Mouse (Mus musculus) adrenal gland (tissue): ENCODE results near the gene Golt1b.

Experiments
- intact Hi-C: fragments of 180-260 bp; cut with DNase I; formaldehyde crosslinking; loops from one replicate; pipeline ENCODE4 v1.15.1; 2025

Golt1b gene

DNA sequence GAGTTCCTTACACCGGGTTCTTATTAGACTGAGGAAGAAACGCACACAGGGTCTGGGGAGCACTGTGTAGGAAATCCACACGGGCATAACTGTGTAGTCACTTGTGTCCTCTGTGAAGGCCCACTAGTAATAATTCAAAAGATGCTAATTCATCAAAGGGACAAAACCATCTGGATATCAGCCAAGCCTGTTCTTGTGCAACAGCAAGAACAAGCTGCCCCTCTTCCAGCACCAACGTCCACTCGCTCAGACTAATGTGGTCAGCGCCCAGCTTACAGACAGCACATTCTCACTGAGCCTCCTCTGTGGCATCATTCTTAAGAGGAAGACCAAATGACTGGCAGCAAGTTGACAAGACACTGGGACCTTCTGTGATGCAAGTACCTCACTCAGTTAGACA is 7.1 kb upstream of the Golt1b start:
- intact Hi-C loops: loop anchor here (10.0 kb wide), 1 partner anchor 135 kb away; no protein-coding TSS in a partner anchor

DNA sequence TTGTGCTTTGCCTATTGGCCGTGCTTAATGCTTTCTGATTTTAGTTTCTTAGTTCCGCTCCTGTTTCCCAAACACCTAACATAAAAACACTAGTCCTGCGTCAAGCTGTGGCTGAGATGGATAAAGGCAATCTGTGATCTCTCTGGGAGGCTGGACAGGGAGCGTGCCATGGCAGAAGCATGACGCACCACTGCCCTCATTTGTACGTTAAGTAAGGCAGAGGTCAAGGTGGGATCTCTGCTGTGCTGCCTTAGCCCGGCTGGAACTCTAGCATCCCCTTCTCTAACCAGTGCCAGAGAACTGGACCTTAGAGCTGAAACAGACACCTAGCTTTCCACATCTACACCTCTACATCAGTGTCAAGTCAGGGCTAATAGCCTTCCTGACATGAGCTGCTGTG is 5.4 kb upstream of the Golt1b start:
- intact Hi-C loops: loop anchor here (10.0 kb wide), 1 partner anchor 133 kb away; no protein-coding TSS in a partner anchor

DNA sequence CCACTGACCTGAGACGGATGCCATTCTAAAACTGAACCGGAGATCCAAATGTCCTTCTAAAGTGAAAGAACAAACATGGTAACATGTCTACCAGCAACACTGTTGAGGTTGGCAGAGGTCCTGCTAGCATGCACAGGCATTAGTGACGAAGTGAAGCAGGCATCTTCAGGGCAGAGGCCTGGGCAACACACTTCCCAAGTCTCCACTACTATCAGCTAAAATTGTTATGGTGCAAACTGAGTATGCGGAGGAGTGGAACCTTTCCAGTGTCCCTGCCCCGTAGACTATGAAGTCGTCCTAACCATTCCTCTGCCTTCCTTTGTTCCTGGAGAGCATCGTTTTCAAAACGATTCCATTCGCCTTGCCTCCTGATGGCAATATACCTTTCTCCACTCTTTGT is 2.5 kb upstream of the Golt1b start:
- intact Hi-C loops: loop anchor here (10.0 kb wide), 1 partner anchor 130 kb away; no protein-coding TSS in a partner anchor

DNA sequence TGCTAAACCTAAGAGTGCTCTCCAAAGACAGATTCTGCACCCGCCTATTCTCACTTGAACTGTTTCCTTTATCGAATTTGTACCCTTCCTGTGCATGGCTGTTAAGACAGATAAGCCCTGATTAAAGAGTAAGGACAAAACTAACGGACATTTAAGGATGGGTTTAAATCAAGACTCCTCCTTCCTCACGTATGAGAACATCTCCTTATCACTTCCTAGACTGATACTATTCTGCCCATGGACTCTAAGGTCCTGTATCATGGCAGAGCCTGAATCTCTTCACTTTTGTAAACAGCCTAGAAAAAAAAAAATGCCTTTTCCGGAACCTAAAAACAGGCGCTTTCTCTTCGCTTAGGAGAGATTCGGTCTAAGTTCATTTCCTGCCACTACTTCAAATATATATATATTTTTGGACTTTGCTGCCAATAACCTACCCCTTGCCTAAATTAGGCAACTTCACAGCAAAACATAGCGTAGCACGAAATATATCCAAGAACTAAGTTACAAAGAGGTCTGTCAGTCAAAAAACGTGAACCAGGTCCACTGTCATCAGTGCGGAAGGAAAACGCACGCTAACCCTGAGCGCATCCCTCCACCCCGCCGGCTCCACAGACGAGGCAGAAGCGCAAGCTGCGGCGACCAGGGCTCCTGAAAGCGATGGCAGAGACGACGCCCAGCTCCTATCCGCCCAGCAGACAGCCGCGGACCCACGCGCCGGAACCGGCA is 573 bp upstream of the Golt1b start:
- intact Hi-C loops: loop anchor here (5.0 to 10.0 kb wide), 3 partner anchors 39 to 371 kb away; partner anchors contain the start of genes Cmas and Pyroxd1

DNA sequence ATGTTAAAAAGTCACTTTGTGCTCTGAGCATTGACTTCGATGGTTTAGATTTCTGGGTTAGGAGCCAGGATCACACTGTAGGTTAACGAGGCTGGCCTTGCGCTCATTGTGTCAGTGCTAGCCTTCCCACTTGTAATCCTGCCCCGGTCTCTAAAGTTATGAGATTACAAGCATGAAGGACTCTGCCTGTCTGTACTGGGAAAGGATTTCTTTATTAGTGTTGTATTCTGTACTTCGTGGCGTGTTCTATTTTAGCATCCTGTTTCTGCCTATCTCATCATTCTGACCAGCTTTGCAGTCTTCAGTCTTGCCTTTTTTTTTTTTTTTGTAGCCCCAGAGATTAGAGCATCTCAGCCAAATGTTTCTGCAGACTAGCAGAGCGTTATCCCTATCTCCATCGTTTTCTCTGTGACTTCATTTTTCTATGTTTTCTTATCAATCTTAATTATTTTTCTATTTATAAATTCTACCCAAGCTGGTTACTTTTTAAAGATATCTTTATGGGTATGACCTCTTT is 792 bp downstream of the Golt1b start:
- intact Hi-C loops: loop anchor here (5.0 to 10.0 kb wide), 3 partner anchors 41 to 369 kb away; partner anchors contain the start of genes Cmas and Pyroxd1

DNA sequence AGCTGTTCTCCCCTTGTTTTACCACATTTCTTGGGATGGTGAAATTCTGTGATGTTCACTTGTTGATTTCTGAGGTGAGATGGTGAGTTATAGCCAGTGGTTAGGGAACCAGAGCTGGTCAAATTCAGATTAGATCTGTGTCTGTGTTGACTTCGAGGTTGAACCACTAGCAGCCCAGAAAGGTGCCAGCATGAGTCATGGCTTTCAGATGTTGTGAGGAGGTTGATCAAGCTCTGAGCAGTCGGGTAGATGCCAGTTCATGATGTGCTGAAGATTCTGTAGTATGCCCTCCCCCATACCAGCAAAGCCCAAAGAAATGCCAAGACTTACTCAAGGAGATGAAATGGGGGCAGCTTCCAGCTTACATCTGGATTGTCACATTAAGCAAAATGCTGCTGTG is 2.1 kb downstream of the Golt1b start:
- intact Hi-C loops: loop anchor here (5.0 to 10.0 kb wide), 3 partner anchors 42 to 368 kb away; partner anchors contain the start of genes Cmas and Pyroxd1

DNA sequence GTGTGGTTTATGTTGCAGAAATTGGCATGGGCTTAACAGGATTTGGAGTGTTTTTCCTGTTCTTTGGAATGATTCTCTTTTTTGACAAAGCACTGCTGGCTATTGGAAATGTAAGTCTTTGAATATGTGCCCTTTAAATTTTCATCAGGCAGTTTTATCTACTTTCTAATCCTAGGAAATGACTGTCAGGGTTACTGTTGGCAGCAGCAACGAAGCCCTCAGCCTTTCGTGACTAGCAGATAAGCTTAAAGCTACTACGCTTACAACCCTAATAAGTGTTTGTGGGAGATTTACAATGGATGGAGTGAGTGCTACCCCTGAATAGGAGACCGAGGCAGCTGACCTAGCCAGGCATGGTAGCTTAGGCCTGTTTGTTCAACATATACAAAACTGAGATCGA is 5.3 kb downstream of the Golt1b start:
- intact Hi-C loops: no loop called here

DNA sequence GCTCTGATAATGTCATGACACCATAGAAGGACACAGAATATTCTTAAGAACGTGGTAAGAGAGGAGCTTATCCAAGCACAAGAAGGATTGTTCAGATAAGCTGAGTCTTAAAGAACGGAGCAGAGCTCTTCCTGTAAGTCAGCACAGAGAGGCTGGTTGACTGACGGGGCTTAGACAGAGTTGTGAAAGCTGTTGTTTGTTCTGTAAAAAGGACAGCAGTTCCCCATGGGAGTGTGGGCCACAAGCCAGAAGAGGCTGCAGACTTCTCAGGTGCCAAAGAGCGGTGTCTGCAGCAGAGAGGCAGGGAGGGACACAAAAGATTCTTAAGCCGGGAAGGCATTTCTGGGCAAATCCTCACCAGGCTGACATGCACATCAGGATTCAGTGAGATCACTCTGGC is 7.6 kb downstream of the Golt1b start:
- intact Hi-C loops: no loop called here

DNA sequence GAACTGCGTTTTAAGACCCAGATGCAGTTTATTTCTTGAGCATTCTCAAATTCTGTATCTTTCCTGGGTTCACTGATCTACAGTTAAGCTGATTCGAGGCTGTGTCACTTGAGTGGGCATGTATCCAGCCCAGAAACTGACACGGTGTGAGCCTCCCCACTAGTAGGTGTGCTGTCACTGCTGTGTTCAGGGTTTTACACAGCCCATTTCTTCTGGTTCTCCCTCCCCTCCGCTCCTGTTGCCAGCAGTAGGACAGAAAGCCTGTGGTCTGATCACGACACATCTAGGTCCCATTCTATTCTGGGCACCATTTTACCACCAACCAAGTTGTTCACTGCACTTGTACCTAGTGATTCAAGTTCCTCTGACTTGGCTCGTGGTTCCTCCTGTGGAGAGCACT is 8.7 kb downstream of the Golt1b start:
- intact Hi-C loops: no loop called here

DNA sequence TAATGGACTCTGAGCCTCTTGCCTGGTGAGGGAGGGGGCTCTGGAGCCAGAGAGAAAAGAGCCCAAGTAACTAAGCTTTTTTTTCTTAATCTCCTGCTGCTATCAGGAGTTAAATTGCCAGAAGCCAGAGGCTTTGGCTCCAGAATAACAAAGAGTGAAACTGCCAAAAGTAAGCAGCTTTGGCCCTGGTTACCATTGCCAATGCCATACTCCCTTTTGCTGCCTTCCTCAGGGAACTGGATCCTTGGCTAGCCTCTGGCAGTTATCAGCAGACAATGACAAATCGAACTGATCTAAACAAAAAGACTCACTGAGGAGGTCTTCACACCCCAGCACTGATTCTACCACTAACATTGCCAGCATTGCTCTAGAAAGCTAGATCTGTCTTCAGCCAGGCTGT is 24.1 kb downstream of the Golt1b start:
- intact Hi-C loops: no loop called here

DNA sequence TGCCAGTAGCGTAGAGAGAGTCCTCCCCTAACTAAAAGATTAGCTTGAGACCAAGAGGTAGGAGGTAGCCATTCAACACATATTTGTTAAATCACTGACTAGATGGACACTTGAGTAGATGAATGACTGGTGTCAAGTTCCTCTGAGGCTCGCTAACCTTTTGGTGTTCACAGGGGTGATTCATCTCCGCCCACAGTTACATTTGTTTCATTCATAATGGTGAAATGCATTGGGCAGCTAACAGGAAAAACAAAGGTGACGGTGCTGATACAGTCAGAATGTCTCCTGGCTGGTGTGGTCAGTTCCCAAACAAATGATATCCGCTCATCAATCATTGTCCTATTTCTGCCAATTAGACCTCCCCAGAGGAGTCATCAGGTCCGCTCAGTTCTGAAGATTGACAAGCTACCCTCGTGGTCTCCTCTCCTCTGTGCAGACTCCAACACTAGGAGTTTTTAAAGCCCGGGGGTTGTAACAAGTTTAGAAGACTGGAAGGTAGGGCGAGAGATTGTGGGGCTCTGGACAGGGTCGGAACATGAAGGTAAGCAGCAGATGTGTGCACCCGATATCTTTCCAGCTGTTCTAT is 26.0 kb downstream of the Golt1b start, which contains the start of gene Spx:
Gene Spx, plus strand, starts transcription at position 536 of the 586 bp plus-strand sequence.
- intact Hi-C loops: no loop called here

DNA sequence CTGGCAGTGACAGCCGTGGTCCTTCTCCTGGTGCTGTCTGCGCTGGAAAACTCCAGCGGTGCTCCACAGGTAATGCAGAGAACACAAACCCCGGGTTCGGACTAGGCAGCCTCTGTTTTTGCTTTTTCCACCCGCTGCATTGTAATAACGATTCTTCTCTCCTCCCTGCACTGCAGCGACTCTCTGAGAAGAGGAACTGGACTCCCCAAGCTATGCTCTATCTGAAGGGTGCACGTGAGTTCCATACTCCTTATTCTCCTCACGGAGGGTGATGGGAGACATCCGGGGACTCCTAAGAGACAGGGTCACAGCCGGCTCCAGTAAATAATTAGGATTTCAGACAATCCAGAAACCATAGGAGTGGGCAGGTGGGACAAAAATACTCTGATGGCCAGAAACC is 26.8 kb downstream of the Golt1b start:
- intact Hi-C loops: no loop called here

DNA sequence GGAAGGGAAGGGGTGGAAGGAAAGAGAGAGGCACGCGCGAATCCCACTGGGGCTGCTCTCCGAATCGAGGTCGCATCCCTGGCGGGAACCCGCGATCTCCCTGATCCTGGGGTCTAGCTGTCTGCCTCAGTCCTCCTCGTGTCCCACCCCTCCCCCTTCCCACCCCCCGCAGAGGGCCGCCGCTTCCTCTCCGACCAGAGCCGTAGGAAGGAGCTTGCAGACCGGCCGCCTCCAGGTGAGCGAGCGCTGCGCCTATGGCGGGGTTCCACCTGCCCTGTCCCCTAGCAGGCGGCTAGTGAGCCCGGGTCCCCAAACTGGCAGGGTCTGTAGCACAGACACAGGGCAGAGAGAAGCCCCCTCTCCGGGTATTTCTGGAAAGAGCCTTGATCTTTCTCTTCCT is 27.6 kb downstream of the Golt1b start:
- intact Hi-C loops: no loop called here

DNA sequence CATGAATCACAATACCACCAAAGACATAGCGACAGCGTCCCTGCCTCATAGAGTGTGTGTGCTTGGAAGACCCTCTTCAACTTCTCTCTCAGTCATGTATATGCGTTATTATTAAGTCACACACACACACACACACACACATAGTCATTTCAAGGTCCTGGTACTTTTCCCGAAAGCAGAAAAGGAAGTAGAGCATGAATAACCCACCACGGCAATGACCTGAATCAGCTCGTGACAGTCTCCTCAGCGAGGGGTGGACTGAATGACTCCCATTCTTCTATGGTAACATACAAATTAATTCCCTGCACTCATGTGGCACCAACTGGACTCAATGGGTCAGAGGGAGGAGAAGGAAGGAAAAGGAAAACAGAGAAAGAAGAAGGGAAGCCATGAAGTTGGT is 38.0 kb downstream of the Golt1b start:
- intact Hi-C loops: no loop called here

DNA sequence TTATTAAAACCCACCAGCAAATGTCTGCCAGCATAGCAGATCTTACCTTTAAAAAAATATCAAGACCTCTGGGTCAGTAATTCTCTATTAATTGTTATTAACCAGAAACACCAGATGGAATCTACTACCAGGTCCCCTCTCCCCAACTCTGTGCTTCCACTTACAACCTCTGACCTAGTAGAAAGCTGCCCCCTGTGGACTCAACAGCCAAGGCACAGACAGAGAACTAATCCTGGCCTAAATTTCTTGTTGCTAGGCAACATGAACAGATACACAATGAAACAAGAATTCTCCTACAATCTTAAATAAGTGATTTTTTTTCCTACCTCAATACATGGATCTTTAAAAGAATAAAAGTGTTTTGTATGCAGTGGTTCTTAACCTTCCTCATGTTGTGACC is 42.1 kb downstream of the Golt1b start:
- intact Hi-C loops: no loop called here

DNA sequence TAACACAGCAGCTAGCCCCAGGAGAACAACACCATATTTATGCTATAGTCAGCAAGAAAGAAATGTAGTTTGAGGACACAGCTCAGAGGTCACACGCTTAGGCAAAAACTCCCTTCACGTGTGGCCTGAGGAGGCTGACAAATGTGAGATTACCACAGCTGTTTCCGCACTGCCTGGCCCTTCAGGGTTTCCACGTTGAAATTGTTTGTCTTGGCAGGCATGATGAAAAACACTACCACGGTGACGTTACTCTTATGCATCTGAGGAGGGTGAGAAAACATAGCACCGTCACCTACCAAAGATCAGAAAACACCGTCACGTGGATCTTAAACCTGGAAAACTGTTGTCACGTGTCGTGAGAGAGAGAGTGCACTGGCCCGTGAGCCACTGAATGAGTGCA is 64.4 kb downstream of the Golt1b start:
- intact Hi-C loops: no loop called here

DNA sequence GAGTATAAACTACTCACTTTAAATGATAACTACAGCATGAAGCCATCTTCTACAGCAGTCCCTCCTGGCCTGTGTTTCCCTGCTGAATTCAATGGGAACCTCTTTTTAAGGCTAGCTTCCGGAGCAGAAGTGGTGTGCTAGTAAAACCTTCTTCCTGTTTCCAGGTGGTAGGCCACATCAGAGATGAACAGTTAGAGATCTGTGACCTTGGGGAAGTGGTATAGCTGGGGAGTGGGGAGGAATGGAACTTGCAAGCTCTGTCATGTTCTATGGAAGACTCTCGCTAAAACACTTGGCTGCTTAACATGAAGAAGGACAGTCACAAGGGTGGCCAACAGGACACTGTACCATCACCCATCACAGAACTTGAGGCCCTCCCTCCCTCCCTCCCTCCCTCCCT is 66.3 kb downstream of the Golt1b start:
- intact Hi-C loops: no loop called here
